Mouse (Mus musculus) layer of hippocampus, adult 2 months (tissue): ENCODE results near the gene Gm3415. TPM values are rescaled to one million over a fixed set of nuclear protein-coding genes. Genes with fewer than 3 reads are reported as not detected.
A peak's percentile ranks its signal among the peaks of the same experiment; 100 is the strongest.
"Not testable (repeated sequence)": the region's sequence is repeated elsewhere in the genome, so short reads cannot be mapped to it uniquely, and the experiment has no call there.

Source experiments
- DNase-seq, 2 experiments: peaks; one replicate each; pipeline ENCODE4 v3.0.0; 2022; ENCODE audit warnings: low spot score in 2 of 2
- H3K27ac ChIP-seq: fragments of 200-600 bp; 2 replicates; pipeline ENCODE4 v1.8.1; 2022
- H3K4me3 ChIP-seq: fragments of 200-600 bp; 2 replicates; pipeline ENCODE4 v1.8.1; 2022; ENCODE audit warnings: mild to moderate bottlenecking
- CTCF ChIP-seq: fragments of 200-600 bp; conservative IDR thresholded peaks from 2 replicates; pipeline ENCODE4 v1.8.1; 2022; ENCODE audit warnings: antibody characterized with exemption, mild to moderate bottlenecking, moderate library complexity
- long read RNA-seq, 2 experiments: library from polyadenylated mRNA; stranded (forward); transcript quantifications; one replicate each; pipeline ENCODE4 v2.0.0; 2021; ENCODE audit warnings: borderline mapping rate in 2 of 2
- total RNA-seq, 2 experiments: library from RNA; stranded (reverse); gene quantifications; 2 replicates each; pipeline ENCODE4 v1.2.3; 2021

Gene Gm3415
- not detected for total RNA-seq
- long read RNA-seq, experiment 1, result 0 reads
- long read RNA-seq, experiment 2, result 0 reads

DNA sequence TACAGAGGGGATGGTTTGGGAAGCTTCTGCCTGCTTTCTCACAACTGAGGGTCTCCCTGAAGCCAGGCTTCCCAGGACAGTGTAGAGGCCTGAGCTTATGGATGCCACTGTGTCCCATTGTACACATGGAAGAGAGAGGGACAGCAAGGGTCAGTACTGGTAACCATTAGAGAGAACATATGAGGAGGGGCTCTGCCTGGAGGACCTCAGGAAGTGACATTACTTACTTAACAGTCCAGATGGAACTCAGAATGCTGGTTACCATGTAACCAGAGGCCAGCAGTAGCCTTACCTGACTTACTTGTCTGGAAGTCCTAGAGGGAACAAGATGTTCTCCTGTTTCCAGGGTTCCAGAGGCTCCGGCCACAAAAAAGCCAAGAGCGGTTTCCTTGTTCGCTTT lies at the start of gene Gm3415:
Gm3415 (plus strand) TSS at position 301 of the 400 bp plus-strand sequence.
- not testable (repeated sequence) for H3K4me3 ChIP-seq, H3K27ac ChIP-seq, DNase-seq

DNA sequence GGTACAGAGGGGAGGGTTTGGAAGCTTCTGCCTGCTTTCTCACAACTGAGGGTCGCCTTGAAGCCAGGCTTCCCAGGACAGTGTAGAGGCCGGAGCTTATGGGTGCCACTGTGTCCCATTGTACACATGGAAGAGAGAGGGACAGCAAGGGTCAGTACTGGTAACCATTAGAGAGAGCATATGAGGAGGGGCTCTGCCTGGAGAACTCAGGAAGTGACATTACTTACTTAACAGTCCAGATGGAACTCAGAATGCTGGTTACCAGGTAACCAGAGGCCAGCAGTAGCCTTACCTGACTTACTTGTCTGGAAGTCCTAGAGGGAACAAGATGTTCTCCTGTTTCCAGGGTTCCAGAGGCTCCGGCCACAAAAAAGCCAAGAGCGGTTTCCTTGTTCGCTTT lies 42.1 kb upstream of the Gm3415 start, which contains the start of gene Gm3402:
Gm3402 (plus strand) TSS at position 301 of the 400 bp plus-strand sequence.
- DNase-seq, H3K27ac ChIP-seq, H3K4me3 ChIP-seq: not testable (repeated sequence)

DNA sequence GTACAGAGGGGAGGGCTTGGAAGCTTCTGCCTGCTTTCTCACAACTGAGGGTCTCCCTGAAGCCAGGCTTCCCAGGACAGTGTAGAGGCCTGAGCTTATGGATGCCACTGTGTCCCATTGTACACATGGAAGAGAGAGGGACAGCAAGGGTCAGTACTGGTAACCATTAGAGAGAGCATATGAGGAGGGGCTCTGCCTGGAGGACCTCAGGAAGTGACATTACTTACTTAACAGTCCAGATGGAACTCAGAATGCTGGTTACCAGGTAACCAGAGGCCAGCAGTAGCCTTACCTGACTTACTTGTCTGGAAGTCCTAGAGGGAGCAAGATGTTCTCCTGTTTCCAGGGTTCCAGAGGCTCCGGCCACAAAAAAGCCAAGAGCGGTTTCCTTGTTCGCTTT lies 30.4 kb upstream of the Gm3415 start, which contains the start of gene Gm3404:
Gm3404 (plus strand) TSS at position 301 of the 400 bp plus-strand sequence.
- not testable (repeated sequence) for DNase-seq, H3K27ac ChIP-seq, H3K4me3 ChIP-seq

DNA sequence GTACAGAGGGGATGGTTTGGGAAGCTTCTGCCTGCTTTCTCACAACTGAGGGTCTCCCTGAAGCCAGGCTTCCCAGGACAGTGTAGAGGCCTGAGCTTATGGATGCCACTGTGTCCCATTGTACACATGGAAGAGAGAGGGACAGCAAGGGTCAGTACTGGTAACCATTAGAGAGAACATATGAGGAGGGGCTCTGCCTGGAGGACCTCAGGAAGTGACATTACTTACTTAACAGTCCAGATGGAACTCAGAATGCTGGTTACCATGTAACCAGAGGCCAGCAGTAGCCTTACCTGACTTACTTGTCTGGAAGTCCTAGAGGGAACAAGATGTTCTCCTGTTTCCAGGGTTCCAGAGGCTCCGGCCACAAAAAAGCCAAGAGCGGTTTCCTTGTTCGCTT lies 18.6 kb upstream of the Gm3415 start, which contains the start of gene Gm3409:
Gm3409 (plus strand) TSS at position 301 of the 400 bp plus-strand sequence.
- not testable (repeated sequence) for H3K27ac ChIP-seq, DNase-seq, H3K4me3 ChIP-seq

DNA sequence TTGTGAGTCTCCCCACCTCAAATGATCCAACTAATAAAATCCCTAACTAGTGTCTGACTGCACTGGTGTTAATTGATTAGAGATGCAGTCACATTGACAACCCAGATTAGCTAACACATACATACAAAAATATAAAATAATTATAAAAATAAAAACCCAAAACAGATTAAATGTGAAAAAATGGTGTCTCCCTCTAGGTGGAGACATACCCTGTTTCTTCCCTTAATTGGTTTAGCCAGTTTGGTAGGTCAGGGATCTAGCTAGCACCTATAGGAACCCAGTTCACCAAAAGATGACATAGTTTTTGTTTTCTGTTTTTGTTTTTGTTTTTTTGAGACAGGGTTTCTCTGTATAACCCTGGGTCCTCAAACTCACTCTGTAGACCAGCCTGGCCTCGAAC lies 8.3 kb downstream of the Gm3415 start:
- H3K27ac ChIP-seq, result no peak overlapping the region
- no peak overlapping the region for H3K4me3 ChIP-seq
- DNase-seq, result no peak
- TF ChIP-seq CTCF, result peak; percentile 62

DNA sequence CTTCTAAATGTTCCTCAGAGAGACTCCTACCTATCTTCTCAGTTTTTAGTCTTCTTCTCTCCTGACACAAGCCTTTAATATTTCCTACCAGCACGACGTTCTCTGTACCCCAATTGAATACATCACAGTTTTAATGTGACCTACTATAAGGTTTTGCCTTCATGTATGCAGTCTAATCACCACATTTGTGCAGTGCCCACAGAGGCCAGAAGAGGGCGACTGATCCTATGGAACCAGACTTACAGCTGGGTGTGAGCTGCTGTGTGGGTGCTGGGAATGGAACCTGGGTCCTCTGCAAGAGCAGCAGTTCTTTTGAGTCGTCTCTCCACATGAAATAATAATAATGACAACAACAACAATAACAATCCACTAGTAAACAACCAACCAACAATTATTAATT lies 11.1 kb downstream of the Gm3415 start:
- no peak for DNase-seq
- Histone ChIP-seq H3K27ac (no peak overlapping the region), H3K4me3 (no peak overlapping the region)
- peak; percentile 53 for TF ChIP-seq CTCF

DNA sequence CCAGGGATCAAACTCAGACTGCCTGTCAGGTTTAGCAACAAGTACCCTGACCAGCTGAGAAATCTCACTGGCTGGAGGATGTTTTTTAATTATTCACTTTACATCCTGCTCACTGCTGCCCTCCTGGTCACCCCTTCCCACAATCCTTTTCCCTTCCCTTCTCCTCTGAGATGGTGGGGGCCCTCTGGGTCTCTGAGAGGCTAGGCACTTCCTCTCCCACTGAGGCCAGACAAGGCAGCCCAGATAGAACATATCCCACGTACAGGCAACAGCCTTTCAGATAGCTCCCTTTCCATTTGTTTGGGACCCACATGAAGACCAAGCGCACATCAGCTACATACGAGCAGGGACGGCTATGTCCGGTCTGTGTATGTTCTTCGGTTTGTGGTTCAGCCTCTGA lies 14.2 kb downstream of the Gm3415 start:
- not testable (repeated sequence) for DNase-seq, H3K27ac ChIP-seq, H3K4me3 ChIP-seq

DNA sequence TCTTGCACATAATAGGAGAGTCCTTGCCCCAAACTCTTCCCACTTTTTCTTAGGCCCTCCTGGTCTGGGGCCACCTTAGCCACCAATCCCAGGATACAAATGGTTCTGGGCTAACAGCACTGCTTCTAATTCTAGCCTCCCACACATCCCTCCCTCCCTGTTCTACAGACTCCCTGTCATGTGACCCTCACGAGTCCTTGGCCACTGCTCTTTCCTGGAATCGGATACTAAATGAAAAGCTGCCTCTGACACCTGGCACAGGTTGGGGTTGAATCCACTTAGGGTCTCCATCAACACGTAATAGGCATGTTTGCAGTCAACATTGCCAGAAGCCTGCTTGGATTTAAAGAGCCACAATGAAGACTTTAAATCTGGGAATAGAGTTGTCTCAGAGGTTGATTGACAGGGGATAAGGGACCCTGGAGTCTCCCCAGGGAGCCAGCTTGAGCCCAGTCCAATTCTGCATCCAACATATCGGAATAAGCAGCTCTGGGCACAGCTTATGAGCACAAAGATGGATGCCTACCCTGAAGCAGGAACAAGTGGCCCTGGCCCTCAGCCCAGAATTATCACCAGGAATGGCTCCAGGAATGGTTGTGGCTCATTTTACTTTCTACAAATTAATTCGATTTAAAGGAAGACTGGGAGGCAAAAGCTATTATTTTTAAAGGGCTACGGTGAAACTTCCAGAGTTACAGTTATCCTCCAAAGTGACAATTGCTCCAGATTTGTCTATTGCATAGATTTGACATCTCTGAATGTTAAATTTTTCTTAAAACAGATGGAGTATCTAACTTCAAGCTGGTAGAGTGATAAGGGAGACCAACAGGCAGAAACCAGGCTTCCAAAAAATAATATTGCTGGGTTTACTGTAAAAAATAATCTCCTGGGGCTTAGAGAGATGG lies 16.1 kb downstream of the Gm3415 start:
- H3K27ac ChIP-seq, result peak overlapping the region; percentile 86
- peak; percentile 76 to 86 for DNase-seq
- H3K4me3 ChIP-seq, result not testable (repeated sequence)

DNA sequence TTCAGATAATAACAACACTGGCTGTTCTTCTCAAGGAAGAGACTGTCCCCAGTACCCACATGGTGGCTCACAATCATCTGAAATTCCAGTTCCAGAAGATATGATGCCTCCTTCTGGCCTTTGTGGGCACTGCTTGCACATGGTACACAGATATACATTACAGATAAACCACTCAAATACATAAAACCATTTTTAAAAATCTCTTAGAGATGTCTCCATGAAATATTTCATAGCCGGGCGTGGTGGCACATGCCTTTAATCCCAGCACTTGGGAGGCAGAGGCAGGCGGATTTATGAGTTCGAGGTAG lies 16.8 kb downstream of the Gm3415 start:
- TF ChIP-seq CTCF, result peak; percentile 57
- peak overlapping the region; percentile 86 for H3K27ac ChIP-seq
- not testable (repeated sequence) for H3K4me3 ChIP-seq, DNase-seq

DNA sequence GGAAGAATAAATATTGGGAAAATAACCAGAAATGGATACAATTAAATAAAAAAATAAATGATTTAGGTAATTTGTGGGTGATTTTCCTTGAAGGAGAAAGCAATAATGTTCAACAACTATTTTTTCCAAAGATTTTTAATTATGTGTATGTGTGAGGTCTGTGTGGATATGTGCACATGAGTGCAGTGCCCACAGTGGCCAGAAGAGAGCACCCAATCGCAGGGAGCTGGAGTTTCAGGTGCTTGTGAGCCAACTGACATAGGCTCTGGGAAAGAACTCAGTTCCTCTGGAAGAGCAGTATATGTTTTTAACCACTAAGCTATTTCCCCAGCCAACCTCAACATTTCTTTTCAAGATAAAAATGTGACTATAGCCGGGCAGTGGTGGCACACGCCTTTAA lies 20.7 kb downstream of the Gm3415 start:
- Histone ChIP-seq H3K27ac (no peak overlapping the region), H3K4me3 (no peak overlapping the region)
- no peak for DNase-seq
- TF ChIP-seq CTCF, result peak; percentile 63

DNA sequence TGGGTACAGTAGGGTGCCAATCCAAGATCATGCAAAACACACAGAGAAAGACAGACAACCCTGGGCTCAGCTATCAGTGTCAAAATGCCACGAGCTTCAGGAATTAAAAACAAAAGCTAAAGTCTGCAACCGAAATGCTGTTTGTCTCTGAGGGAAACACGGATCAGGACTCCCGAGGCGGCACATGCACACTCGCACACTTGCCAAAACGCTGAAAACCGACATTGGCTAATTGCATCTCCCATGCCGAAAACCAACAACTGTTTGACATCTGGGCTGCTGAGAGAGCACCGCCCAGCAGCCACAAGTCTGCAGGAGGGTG lies 28.2 kb downstream of the Gm3415 start:
- H3K27ac ChIP-seq, result peak overlapping the region; percentile 97
- peak in 1 of 2 experiments; percentile 16 for DNase-seq
- peak overlapping the region; percentile 78 for H3K4me3 ChIP-seq
- TF ChIP-seq CTCF, result no peak

DNA sequence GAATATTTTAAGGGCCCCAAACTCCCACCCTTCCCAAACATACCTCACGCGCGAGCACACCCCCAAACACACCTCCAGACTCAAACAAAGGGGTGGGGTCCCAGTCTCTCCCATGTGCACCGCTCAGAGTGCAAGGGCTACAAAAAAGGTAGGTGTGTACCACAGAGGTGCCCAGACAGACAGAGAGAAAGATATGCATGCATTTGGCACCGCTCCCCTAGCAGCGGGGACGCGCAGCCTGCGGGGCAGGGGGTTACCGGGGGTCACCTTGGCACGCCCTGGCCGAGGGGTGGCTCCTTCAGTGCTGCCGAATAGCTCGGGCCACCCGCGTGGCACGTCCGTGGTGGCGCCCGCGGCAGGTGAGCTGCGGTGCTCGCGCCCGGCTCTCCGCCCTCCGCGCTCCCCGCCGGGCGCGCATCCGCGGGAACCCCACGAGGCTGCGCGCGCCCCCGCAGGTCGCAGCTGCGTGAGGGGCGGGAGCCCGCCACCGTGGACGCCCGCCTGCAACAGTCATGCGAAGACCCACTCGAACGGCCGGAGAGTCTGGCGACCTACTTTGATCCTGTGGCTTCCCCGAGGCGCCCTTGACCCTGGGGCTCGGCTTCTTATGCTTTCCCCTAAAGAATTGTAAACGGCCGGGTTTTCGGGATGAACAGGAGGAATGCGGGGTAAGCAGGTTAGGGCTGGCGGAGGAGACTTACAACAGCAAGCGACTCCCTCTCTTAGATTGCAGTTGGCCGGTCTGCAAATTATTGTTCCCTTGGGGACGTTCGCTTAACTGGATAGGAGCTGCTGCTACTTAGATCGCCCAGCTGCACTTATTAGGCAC lies 28.8 kb downstream of the Gm3415 start, which contains the start of gene Gpr12:
Gpr12 (minus strand) TSS at position 762 of the 829 bp plus-strand sequence.
- no peak for TF ChIP-seq CTCF
- peak in 1 of 2 experiments; percentile 47 for DNase-seq
- H3K4me3 ChIP-seq, result peak within 1 kb of the TSS; percentile 78
- peak within 1 kb of the TSS; percentile 97 for H3K27ac ChIP-seq

DNA sequence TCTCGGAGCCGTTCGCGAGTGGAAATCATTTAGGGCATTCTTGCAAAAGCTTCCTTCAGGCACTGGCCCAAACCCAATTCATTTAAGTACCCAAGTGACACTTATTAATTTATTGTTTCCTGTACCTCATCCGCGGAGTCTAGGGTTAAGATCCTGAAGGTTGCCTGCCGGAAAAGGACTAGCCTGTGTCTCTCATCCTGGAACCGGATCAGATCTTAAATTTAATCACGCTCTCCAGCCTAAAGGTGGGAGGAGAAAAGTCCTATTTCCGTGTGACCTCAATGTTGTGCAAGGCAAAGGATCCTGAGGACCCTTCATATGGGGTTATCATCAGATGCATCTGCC lies 29.3 kb downstream of the Gm3415 start:
- TF ChIP-seq CTCF, result no peak
- Histone ChIP-seq H3K4me3 (peak overlapping the region; percentile 78), H3K27ac (peak overlapping the region; percentile 97)
- no peak for DNase-seq
